Mouse (Mus musculus) gastrocnemius, postnatal 4 days (tissue): Measurements from ENCODE around the gene Ankrd17. TPM values are rescaled to one million over a fixed set of nuclear protein-coding genes. Genes with fewer than 3 reads are reported as not detected.
"Not testable (repeated sequence)": the region's sequence is repeated elsewhere in the genome, so short reads cannot be mapped to it uniquely, and the experiment has no call there.

Source experiments
- DNase-seq, 2 experiments: peaks; one replicate each; pipeline ENCODE4 v3.0.0; 2021 to 2022; ENCODE audit warnings: low spot score in 2 of 2, mixed read lengths in 2 of 2
- total RNA-seq, 2 experiments: library from RNA; stranded (reverse); gene quantifications; 2 replicates each; pipeline ENCODE4 v1.2.3; 2021

Gene Ankrd17
- total RNA-seq, 2 experiments from 2014 or later, result 78.9 to 85.1 TPM

GRCm38 (mm10) chr5:90339129-90339952 is 27.0 kb downstream of the Ankrd17 start:
- DNase-seq, result peak in 1 of 2 experiments; percentile 41

- no peak for DNase-seq
These were observed 27.9 kb downstream of the Ankrd17 start for GRCm38 (mm10) chr5:90338177-90339091.

DNA sequence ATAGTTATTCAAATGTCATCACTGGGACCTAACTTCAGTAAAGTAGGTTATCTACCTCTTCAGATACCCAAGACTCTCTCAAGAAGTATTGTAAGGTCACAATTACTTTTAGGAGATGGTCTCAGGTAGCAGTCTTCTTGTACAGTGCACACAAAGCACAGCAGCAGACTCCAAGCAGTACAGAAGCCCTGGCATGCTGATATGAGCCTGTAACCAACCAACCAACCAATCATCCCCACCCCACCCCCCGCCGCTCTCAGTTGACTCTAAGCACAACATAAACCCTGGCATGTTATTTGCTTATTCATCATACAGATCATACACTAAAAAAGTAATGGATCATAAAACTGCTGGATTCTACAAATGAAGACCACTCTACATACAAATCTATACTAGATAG is 33.9 kb downstream of the Ankrd17 start:
- DNase-seq, result no peak

GRCm38 (mm10) chr5:90331071-90331470 is 35.3 kb downstream of the Ankrd17 start:
- DNase-seq, result no peak

DNA sequence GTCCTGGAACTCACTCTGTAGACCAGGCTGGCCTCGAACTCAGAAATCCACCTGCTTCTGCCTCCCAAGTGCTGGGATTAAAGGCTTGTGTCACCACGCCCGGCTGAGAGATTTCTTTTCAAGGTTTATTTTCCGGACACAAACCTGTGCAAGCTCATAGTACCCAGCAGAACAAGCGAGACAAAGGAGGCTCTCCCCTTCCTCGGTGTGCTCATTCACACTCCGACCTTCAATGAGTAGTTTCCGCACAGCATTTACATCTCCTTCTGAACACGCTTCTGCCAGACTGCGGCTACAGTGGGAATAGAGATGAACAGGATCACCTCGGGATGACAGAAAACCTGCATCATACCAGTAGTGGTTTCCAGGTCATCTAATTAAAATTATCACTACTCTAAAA is 68.0 kb downstream of the Ankrd17 start:
- DNase-seq, result no peak

- no peak for DNase-seq
These were observed 76.5 kb downstream of the Ankrd17 start for GRCm38 (mm10) chr5:90289887-90290286.

DNA sequence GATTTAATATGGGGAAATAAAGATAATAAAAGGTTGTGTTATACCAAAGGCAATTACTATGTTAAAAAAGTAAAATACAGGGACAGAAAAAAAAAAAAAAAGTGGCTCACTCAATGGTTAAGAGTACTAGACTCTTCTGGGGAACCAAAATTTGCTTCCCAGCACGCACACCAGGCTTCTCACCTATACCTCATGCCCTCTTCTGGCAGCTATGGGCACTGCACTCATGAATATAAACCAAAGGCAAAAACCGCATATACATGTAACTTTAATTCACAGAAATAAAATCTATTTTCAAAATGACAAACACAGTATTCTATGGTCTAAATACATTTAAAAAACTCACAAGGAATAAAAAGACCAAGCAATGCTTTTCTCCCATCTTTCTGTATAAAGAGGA is 79.8 kb downstream of the Ankrd17 start:
- peak in 1 of 2 experiments; percentile 18 for DNase-seq

GRCm38 (mm10) chr5:90280061-90280460 is 86.3 kb downstream of the Ankrd17 start:
- no peak for DNase-seq

GRCm38 (mm10) chr5:90279418-90279817 is 87.0 kb downstream of the Ankrd17 start:
- DNase-seq, result no peak

- no peak for DNase-seq
These were observed 88.9 kb downstream of the Ankrd17 start for GRCm38 (mm10) chr5:90277443-90277842.

DNA sequence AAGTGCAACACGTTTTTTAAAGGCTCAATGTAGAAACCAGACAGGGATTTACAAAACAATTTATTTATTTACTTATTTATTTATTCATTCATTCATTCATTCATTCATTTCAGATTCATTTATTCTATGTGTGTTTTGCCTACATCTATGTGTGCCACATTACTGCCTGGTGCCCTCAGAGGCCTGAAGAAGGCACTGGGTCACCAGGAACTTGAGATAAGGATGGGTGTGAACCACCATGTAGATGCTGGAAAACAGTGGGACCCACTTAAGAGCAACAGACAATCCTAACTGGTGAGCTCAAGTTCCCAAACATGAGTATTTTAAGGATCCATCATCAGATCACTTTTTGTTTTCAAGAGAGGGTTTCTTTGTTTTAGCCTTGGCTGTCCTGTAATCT is 91.6 kb downstream of the Ankrd17 start:
- DNase-seq, result no peak

DNA sequence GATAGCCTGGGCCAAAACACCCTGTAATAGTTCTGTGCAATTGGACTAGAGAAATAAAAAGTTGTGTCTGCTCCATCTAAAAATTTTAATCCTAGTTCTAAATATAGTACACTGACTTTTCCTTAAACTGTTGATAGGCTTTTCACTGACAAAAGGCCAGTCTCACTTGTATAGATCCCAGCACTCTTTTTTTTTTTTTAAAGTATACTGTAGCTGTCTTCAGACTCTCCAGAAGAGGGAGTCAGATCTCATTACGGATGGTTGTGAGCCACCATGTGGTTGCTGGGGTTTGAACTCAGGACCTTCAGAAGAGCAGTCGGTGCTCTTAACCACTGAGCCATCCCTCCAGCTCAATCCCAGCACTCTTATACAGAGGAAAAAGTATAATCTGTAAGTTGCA is 104.1 kb downstream of the Ankrd17 start:
- DNase-seq, result not testable (repeated sequence)

DNA sequence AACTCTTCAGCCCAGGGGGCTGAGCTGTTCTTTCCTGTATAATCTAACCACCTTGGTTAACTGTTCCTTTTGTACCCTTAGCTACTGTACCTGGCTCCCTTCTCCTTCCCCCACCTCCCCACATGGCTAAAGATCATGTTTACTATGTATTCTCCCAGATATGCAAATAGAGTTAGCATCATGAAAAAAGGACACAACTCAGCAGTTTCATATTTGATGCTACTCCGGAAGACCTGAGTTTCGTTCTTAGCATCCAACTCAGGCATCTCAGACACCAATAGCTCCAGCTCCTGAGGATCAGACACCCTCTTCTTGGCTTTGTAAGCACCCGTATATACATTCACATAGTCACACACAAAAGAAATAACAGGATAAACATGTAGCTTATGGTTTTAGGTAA is 109.4 kb downstream of the Ankrd17 start:
- no peak for DNase-seq

GRCm38 (mm10) chr5:90247503-90247902 is 118.9 kb downstream of the Ankrd17 start:
- DNase-seq, result no peak

DNA sequence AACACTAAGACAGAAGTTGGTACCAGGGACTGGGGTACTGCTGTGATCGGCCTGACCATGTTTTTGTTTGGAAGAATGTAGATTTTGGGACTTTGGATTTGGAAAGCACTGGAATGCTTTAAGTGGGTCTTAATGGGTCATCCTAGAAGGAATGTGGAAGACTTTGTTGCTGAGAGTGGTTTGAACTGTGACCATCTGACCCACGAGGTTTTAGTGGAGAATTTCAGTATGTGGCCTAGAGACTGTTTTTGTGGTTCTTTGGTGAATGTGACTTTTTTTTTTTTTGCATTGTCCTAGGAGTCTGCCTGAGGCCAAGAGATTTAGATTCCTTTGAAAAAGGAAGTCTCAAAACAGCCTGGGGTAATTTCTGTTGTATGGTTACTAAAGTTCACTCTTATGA is 119.4 kb downstream of the Ankrd17 start:
- no peak for DNase-seq

DNA sequence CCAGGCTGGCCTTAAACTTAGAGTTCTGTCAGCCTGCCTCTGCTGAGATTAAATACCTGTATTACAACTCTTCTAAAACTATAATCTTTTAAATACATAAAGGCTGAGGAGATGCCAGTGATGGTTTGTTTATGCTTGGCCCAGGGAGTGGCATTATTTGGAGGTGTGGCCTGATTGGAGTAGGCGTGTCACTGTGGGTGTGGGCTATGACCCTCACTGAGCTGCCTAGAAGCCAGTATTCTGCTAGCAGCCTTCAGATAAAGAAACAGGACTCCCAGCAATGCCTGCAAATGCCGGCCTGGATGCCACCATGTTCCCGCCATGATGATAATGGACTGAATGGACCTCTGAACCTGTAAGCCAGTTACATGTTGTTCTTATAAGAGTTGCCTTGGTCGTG is 119.8 kb downstream of the Ankrd17 start:
- DNase-seq, result no peak

GRCm38 (mm10) chr5:90245416-90245815 is 121.0 kb downstream of the Ankrd17 start:
- no peak for DNase-seq

DNA sequence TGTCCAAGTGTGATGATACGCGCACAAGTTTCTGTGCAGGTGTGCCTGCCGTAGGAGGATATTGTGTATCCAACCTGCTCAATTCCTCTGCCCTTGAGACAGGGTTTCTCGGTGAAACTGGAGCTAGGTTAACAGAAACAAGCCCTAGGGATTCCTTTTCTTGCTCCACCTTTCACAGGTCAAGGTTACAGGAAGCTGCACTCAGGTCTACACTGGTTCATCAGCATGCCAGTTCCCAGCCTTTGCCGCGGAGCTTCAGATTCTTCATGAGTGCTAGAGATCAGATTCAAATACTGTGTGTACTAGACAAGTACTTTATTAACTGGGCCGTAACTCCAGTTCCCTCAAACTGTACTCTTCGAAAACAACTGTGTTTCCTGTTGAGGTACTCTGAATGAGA is 131.2 kb downstream of the Ankrd17 start:
- DNase-seq, result no peak

DNA sequence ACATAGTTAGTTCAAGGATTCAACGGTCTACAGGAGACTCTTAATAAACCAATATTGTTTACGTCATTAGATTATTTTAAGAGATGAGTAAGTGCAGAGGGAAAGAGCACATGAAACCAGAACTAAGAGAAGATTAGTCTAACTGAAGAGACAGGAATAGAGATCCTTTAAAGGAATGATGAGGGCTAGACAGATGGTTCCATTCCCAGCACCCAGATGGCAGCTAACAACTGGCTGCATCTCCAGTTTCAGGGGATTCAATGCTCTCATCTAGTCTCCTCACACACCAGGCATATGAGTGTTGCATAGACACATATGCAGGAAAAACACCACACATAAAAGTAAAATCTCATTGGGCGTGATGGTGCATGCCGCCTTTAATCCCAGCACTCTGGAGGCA is 133.1 kb downstream of the Ankrd17 start:
- DNase-seq, result no peak

- DNase-seq, result no peak
These were observed 136.6 kb downstream of the Ankrd17 start for GRCm38 (mm10) chr5:90229760-90230159.

DNA sequence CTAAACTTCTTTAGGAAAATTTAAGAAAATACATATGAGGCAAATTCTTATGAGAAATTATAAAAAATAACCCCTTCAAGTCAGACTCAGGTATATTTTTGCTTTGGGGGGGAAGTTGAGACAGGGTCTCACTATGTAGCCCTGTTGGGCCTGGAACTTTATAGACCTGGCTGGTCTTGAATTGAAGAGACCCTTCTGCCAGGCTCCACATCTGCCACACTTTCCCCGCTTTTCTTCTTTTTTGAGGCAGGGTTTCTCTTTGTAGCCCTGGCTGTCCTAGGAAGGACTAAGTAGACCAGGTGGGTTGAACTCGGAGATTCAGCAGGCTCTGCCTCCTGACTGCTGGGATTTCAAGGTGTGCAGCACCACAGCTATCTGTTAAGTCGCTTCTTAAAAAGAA is 139.7 kb downstream of the Ankrd17 start:
- no peak for DNase-seq

DNA sequence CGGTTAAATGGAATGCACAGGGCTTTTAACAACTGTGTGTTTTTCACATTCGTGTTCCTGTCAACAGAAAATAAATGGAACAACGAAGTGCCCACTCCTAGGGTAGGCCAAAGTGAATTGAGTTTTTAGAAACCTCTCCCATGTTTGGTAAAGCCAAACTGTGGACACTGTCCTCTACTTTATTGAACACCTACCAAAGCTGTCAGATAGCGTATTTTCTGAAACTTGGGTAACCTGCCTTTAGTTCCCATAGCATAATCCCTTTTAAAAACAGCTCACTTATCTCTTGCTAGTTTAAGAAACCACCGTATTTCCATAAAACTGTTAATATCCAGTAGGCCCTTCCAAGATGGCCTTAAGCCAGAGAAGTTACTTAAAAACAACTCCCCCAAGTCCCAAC is 141.6 kb downstream of the Ankrd17 start:
- DNase-seq, result no peak
